Mouse (Mus musculus): ENCODE results near the gene Pacsin3.

Pacsin3 gene

DNA sequence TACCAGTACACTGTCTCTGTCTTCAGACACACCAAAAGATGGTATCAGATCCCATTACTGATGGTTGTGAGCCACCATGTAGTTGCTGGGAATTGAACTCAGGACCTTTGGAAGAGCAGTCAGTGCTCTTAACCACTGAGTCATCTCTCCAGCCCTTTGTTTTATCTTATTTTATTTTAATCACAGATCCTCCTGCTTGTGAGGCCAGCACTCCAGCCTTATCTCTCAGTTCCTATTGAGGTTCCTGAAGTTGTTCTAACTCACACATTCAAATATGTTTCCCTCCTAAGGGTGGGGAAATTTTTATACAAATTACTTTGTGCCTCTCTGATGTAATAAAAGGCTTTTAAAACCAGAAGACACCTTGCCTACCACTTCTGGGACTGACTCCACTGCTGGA lies 50.8 kb downstream of the Pacsin3 start:
- no peak for DNase-seq

DNA sequence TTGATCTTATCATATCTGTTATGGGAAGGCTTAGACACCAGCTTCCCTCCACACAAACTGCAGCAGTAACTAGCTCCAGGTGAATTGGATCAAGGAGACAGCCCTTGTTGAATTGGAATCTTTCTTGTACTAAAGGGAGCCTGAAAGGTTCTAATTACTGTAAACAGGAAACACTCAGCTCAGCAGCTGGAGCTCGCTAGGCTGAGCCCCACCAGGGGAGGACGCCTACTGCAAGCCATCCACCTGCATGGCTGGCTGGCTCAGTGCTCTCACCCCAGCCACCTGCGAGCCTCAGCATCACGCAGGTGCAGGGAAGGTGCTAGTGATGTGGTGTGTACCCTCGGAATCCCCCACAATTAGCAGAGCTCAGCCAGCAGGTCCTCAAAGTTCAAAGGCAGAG lies 52.9 kb downstream of the Pacsin3 start:
- DNase-seq = no peak

DNA sequence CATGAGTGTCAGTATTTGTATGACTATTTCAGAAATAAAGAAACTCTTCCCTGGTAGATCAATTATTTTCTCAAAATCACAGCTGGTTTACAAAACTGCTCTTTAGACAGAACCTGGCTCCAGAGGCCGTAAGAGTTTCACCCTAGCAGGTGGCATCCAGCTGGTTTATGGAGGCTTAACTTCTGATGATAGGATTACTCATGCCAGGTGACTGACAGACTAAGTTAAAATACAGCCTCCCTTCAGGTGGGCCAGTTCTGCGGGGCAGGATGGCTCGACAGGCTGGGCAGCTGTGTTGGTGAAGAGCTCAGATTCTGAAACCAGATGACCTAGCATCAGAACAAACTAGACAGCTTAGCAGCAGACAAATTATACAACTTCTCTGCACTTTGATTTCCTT lies 53.8 kb downstream of the Pacsin3 start:
- DNase-seq = no peak

DNA sequence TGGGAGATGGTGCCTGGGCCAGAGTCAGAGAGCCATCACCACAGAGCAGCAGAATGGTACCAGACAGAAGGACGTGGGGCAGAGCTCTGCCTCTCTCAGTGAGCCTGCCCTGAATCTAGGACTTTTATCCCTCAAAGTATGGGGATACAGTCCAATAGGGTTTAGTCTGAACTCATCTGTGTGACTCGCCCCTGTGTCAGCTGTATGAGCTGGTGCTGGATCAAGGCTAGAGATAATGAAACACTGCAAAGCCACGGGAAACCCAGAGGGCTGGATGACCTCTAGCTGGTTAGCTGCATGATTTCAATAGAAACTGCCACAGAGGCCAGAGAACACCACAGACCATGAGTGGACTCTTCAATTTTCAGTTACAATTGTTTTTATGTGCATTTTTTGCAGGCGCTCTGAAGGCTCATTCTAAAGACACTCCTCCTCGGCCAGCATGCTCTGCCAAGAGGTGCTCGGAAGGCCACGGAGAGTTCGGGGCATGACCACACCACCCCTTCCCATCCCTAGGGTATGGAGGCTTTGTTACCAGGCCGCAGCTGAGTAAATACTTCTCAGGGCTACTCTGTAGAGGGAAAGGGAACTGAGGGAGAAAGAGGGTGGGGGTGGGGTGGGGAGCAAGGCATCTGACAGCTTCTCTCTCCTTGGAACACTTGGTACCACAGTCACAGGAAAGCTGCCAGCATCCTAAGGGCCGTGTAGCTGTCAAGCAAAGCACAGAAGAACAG lies 57.0 kb downstream of the Pacsin3 start:
- DNase-seq = peak in 1 of 2 experiments; percentile 48

DNA sequence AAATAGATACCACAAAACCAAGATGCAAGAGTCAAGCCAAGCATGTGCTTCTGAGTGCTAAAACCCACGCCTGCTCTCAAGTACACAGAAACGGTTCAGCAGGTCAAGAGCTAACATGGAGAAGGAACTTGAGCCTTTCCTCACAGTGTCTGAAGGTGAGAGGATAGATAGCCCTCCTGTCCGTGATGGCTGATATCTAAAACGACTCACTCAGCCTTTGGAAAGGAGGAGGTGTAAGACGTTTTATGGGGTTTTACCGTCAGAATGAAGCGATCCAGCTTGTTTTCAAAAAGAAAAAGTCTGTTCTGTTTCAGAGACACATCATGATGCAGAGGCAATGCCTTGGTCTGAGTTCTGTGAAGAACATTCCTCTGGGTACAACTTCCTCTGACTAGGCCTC lies 58.4 kb downstream of the Pacsin3 start:
- DNase-seq = no peak
